Mouse (Mus musculus): ENCODE measurements around the gene Zswim9. TPM values are rescaled to one million over a fixed set of nuclear protein-coding genes. Genes with fewer than 3 reads are reported as not detected.

Gene Zswim9
- polyA plus RNA-seq (2015; fragmentation: Nextera tagmentation; extraction: Ambion mirVana), result 8.8 and 13.0 TPM in 2 replicates

DNA sequence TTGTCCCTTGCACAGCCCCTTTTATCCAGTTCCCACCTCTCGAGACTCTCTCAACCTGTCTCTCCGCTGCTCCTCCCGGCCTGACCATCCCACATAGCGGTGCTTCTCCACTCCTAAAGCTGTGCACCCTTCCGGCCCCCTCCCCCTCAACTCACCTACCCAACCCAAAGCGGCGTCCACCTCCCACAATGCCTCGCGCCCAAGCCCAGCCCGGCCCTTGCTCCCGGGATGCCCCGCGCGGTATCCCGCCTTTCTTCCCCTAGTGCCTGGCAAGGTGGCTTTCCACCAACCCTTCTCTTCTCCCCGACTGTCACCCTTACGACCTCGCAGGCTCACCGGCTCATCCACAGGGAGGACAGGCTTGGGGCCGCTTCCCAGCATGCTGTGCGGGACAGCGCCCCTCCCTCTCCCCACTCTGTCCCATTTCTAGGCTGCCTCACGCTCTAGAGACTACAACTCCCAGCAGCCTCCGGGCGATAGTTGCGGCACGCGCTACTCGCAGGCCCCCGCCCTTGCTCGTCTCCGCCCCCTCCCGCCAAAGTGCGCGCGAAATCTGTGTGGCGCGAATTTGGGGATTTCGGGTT, at the start of gene Zswim9:
Zswim9 (minus strand) TSS at position 414 of the 584 bp plus-strand sequence.
- WGBS, result under 1% methylated on average over 39 of the region's 39 CpGs
- H3K4me1 ChIP-seq, result peaks cover 9% of the 10 kb centered on the region
- H3K9ac ChIP-seq, result peak within 1 kb of the TSS; percentile 68
- peaks cover 63% of the 10 kb centered on the region for H3K36me3 ChIP-seq
- peak within 1 kb of the TSS; percentile 75 for H3K4me2 ChIP-seq
- no peaks in the 10 kb centered on the region for H3K27me3 ChIP-seq
- peak; percentile 98 for ATAC-seq (replicated peaks; ENCODE audit: low FRiP score)
- peak within 1 kb of the TSS; percentile 93 for H3K27ac ChIP-seq
- no peaks in the 10 kb centered on the region for H3K9me3 ChIP-seq (replicated peaks)
- peak within 1 kb of the TSS; percentile 68 for H3K4me3 ChIP-seq (replicated peaks)

DNA sequence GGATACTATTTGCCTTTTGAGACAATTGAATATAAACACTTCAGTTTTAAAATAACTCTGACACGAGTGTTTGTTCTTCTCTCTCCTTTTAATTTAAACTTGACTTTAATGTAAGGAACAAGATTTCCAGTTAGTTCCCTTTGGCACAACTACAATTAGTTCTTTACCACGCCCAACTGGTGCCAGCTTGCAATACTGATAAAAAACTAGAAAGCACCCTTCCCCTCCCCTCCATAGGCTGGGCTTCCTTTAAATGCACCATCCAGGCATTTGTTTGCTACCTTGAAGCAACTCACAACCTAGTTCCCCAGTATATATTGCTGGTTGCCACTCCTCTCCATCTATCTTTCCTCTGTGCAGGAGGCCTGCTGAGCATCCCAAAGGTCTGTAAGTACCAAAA, 45.8 kb upstream of the Zswim9 start, which contains the start of gene Pla2g4c:
Pla2g4c (plus strand) TSS at position 340 of the 400 bp plus-strand sequence.
- H3K27me3 ChIP-seq, result no peaks in the 10 kb centered on the region
- ATAC-seq (replicated peaks; ENCODE audit: low FRiP score), result no peak
- no peaks in the 10 kb centered on the region for H3K36me3 ChIP-seq
- H3K4me3 ChIP-seq (replicated peaks), result no peak within 1 kb of the TSS
- H3K27ac ChIP-seq, result no peak within 1 kb of the TSS
- H3K9me3 ChIP-seq (replicated peaks), result no peaks in the 10 kb centered on the region
- WGBS, result 88% methylated on average over 2 of the region's 2 CpGs
- no peak within 1 kb of the TSS for H3K4me2 ChIP-seq
- H3K9ac ChIP-seq, result no peak within 1 kb of the TSS
- no peaks in the 10 kb centered on the region for H3K4me1 ChIP-seq

DNA sequence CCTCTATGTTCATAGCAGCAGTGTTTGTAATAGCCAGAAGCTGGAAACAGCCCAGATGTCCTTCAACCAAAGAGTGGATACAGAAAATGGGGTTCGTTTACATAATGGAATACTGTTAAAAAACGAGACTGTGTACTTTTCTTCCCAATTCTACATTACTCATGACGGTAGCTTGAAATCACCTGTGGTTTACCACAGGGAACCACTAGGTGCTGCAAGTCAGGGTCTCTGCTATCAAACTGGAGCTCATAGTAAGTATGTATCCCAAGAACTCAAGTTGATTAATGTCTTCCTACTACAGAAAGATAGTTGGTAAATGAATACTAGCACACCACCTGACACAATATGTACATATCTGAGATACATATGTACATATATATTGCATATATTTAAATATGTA, 42.9 kb upstream of the Zswim9 start:
- Histone ChIP-seq H3K4me2 (no peak overlapping the region), H3K36me3 (no peaks in the 10 kb centered on the region), H3K27ac (no peak overlapping the region), H3K27me3 (no peaks in the 10 kb centered on the region), H3K4me1 (no peaks in the 10 kb centered on the region), H3K9me3 (replicated peaks) (no peaks in the 10 kb centered on the region), H3K9ac (no peak overlapping the region), H3K4me3 (replicated peaks) (no peak overlapping the region)
- no peak for ATAC-seq (replicated peaks; ENCODE audit: low FRiP score)
- 91% methylated on average over 3 of the region's 3 CpGs for WGBS

DNA sequence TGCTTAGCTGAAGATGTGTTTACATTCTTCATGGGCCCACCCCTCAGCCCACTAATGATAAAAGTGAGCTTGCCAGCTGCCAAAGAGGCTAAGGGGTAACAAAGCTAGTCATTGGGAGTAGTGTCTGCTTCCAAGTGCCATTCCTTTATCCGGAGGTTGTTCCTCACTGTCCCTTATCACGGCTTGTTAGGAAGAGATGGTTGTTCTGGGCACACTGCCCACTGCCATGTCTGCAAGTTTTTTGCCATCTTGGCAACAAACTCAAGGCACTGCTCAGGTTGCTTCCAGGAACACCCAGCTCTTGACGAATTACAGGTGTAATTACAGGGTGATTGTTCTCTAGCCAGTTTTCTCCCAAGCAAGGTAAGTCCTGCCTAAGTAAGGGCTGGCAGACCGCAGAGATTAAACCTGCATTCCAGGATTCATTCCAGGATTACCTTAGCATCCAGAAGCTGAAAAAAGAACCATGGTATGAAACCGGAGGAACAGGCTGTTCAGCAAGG, 35.6 kb upstream of the Zswim9 start:
- WGBS, result 82% methylated on average over 5 of the region's 5 CpGs
- Histone ChIP-seq H3K9me3 (replicated peaks) (no peaks in the 10 kb centered on the region), H3K4me1 (no peaks in the 10 kb centered on the region), H3K4me3 (replicated peaks) (no peak overlapping the region), H3K9ac (no peak overlapping the region), H3K27me3 (no peaks in the 10 kb centered on the region), H3K4me2 (no peak overlapping the region), H3K27ac (no peak overlapping the region), H3K36me3 (peaks cover 45% of the 10 kb centered on the region)
- no peak for ATAC-seq (replicated peaks; ENCODE audit: low FRiP score)

DNA sequence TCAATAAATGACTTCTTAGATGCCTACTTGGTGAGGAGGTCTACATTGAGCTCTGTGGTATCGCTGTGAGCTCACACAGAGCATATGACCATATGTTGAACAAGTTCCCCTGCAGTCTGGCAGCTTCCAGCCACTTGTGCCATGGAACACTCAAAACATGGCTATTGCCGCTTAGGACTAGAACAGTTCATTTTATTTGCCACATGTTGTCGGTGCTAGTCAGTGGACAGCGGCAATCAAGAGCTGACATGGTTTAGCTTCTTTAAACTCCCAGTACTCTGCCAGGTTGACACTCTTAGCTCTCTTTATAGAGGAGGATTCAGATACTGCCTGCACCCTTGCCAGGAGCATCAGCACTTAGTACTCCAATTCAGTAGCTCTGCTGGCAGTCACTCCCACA, 32.9 kb upstream of the Zswim9 start:
- 97% methylated on average over 4 of the region's 4 CpGs for WGBS
- Histone ChIP-seq H3K4me3 (replicated peaks) (no peak overlapping the region), H3K9ac (no peak overlapping the region), H3K4me2 (no peak overlapping the region), H3K27ac (no peak overlapping the region), H3K36me3 (peaks cover 72% of the 10 kb centered on the region), H3K4me1 (no peaks in the 10 kb centered on the region), H3K9me3 (replicated peaks) (no peaks in the 10 kb centered on the region), H3K27me3 (no peaks in the 10 kb centered on the region)
- ATAC-seq (replicated peaks; ENCODE audit: low FRiP score), result no peak

DNA sequence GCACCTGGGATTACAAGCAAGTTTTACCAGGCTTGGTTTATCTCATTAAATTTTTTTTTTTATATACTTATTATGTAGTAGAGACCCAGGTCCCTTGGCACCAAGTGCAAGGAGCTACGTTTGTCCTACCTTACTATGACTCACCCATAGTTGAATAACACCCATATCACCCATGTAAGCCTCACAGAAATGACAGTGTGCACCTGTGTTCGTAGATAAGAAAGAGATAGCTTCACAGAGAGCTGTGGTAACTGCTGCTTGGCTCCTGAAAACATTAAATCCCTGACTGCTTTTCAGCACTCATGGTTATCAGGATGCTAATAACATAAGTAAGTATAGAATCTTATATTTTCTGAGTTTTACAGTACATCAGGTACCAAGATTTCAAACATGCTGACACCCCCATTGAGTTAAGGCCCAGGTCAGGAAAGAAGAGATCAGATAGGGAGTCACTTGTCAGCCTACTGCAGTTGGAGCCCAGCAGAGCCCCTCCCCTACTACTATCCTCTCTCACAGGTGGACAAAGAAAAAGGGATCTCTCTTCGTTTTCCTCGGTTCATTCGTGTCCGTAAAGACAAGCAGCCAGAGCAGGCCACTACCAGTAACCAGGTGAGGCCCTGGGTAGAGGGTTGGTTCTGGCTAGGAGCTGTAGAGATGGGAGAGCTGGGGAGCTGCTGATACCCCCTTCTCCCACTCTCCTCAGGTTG, 32.1 kb upstream of the Zswim9 start:
- Histone ChIP-seq H3K4me3 (replicated peaks) (no peak overlapping the region), H3K36me3 (peaks cover 80% of the 10 kb centered on the region), H3K9me3 (replicated peaks) (no peaks in the 10 kb centered on the region), H3K9ac (no peak overlapping the region), H3K27me3 (no peaks in the 10 kb centered on the region), H3K4me1 (no peaks in the 10 kb centered on the region), H3K27ac (no peak overlapping the region), H3K4me2 (no peak overlapping the region)
- ATAC-seq (replicated peaks; ENCODE audit: low FRiP score), result no peak
- WGBS, result 89% methylated on average over 6 of the region's 6 CpGs

DNA sequence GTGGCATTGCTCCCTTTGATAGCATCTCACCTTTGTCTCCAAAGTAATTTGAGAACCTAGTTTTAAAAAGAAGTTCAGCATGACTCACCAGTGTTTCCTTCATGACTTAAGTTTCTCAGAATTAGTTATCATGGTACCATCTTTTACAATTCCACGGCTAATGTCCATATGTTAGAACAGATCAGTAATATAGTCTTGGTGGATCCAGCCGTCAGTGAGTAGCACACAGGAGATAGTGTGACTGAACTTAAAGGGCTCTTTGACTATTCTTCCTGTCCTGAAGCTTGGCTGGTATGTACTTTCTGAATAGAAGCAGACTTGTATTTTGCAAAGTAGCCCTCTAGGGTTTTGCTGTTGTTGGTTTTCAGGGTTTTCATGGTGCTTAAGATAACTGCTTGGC, 30.9 kb upstream of the Zswim9 start:
- Histone ChIP-seq H3K36me3 (peaks cover 90% of the 10 kb centered on the region), H3K4me3 (replicated peaks) (no peak overlapping the region)

DNA sequence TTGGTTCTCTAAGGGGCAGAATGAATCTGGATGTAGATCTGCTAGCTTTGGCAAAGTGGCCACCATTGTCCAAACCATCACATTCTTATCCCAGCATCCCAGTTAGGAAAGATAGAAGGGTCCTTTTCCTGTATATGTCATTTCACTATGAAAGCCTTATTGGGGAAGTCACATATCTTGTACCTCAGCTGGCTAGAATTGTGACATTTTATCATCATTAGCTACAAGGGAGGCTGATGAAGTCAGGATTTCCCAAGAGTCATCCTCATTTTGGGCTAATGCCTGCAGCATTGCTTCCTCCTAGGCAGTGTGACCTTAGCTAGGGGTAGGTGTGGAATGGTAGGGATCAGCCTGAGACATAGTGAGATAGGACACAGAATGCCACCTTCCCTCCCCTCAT, 24.9 kb upstream of the Zswim9 start:
- no peak overlapping the region for H3K27ac ChIP-seq
- H3K36me3 ChIP-seq, result peaks cover 97% of the 10 kb centered on the region
- no peak overlapping the region for H3K9ac ChIP-seq
- ATAC-seq (replicated peaks; ENCODE audit: low FRiP score), result no peak
- H3K4me1 ChIP-seq, result no peaks in the 10 kb centered on the region
- H3K9me3 ChIP-seq (replicated peaks), result no peaks in the 10 kb centered on the region
- no peak overlapping the region for H3K4me2 ChIP-seq
- H3K27me3 ChIP-seq, result no peaks in the 10 kb centered on the region
- no peak overlapping the region for H3K4me3 ChIP-seq (replicated peaks)

More for the DNA sequence above, 30.9 kb upstream of the Zswim9 start:
- 87% methylated on average over 2 of the region's 2 CpGs for WGBS
- no peak overlapping the region for H3K4me2 ChIP-seq
- ATAC-seq (replicated peaks; ENCODE audit: low FRiP score), result no peak
- no peaks in the 10 kb centered on the region for H3K9me3 ChIP-seq (replicated peaks)
- H3K9ac ChIP-seq, result no peak overlapping the region
- H3K27me3 ChIP-seq, result no peaks in the 10 kb centered on the region
- H3K27ac ChIP-seq, result no peak overlapping the region
- H3K4me1 ChIP-seq, result no peaks in the 10 kb centered on the region

DNA sequence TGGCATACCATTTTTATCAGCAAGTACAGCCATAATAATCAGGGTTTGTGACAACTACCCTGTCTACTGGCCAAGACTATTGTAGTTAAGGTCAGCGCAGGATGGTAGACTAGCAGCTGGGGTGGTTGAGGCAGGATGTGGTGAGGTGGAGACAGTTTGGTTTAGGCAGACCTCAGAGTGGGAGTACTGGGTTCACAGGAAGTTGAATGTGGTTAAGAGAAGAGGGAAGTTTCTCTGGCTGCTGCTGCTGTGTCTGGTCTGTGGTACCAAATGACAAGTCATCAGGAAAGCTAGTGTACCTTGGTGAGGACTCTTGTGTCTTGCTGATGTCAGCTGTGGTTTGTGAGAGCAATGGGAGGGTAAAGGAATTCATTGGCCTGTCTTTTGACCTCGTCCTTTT, 24.3 kb upstream of the Zswim9 start:
- H3K27ac ChIP-seq, result no peak overlapping the region
- no peak overlapping the region for H3K4me2 ChIP-seq
- peaks cover 97% of the 10 kb centered on the region for H3K36me3 ChIP-seq
- H3K9ac ChIP-seq, result no peak overlapping the region
- no peaks in the 10 kb centered on the region for H3K27me3 ChIP-seq
- no peak overlapping the region for H3K4me3 ChIP-seq (replicated peaks)
- H3K4me1 ChIP-seq, result no peaks in the 10 kb centered on the region
- H3K9me3 ChIP-seq (replicated peaks), result no peaks in the 10 kb centered on the region
- 84% methylated on average over 2 of the region's 2 CpGs for WGBS
- ATAC-seq (replicated peaks; ENCODE audit: low FRiP score), result no peak

DNA sequence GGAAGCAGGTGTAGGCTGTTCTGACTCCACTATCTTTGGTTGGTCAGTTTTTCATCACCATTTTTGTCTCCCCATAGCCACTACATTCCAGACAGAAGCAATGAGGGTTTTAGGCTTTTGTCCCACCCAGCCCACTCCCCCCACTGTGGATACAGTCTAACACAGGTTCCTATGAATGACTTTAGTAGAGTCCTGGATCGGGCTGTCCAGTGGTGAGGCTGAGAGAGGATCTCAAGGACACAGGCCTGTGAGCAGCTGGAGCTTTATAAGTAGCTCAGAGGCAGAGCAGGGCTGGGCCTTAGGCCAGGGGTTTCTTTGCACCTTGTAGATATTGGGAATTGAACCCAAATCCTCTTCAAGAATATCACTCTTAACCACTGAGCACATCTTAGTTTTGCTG, 23.1 kb upstream of the Zswim9 start:
- peaks cover 97% of the 10 kb centered on the region for H3K36me3 ChIP-seq

DNA sequence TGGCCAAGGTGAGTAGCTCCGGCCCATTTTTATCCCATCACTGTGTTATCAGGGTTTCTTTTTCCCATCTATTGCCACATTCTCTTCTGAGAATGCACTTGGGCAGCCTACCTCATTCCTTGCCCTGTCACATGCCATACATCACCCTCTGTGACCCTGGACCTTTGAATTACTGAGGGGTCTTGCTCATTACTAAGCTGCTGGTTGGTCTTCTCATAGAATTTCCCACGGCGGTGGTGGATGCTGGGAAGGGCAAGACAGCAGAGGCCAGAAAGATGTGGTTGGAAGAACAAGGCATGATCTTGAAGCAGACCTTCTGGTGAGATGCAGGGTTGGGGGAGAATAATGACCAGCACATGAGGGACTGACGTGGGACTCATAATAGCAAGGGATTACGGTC, 20.3 kb upstream of the Zswim9 start:
- no peak overlapping the region for H3K27ac ChIP-seq
- peaks cover 99% of the 10 kb centered on the region for H3K36me3 ChIP-seq
- no peak overlapping the region for H3K9ac ChIP-seq
- no peaks in the 10 kb centered on the region for H3K27me3 ChIP-seq
- H3K4me3 ChIP-seq (replicated peaks), result no peak overlapping the region
- no peaks in the 10 kb centered on the region for H3K4me1 ChIP-seq
- H3K4me2 ChIP-seq, result no peak overlapping the region
- WGBS, result 98% methylated on average over 5 of the region's 5 CpGs
- ATAC-seq (replicated peaks; ENCODE audit: low FRiP score), result no peak
- H3K9me3 ChIP-seq (replicated peaks), result no peaks in the 10 kb centered on the region

More for the DNA sequence above, 23.1 kb upstream of the Zswim9 start:
- H3K27me3 ChIP-seq, result no peaks in the 10 kb centered on the region
- no peak overlapping the region for H3K27ac ChIP-seq
- no peak overlapping the region for H3K4me3 ChIP-seq (replicated peaks)
- no peaks in the 10 kb centered on the region for H3K9me3 ChIP-seq (replicated peaks)
- H3K4me2 ChIP-seq, result no peak overlapping the region
- WGBS, result 93% methylated on average over 1 of the region's 1 CpGs
- H3K9ac ChIP-seq, result no peak overlapping the region
- ATAC-seq (replicated peaks; ENCODE audit: low FRiP score), result no peak
- no peaks in the 10 kb centered on the region for H3K4me1 ChIP-seq

DNA sequence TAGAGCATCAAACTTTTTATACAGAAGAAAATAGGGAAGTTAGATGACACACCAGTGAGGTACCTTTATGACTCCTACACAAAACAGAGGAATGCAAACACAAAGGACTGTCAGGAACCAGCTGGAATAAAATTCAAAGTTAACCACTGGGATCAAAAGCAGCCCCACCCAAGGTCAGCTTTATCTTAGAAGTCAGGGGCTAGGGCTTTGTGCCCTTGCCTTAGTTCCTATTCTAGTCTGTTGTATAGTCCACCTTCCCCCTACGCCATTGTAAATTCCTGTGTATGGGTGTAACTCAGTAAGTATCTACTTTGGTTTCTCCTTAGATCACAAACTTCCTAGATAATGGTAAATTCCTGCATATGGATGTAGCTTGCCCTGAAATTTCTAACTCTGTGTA, 19.1 kb upstream of the Zswim9 start:
- no peaks in the 10 kb centered on the region for H3K9me3 ChIP-seq (replicated peaks)
- H3K27ac ChIP-seq, result no peak overlapping the region
- H3K36me3 ChIP-seq, result peaks cover 99% of the 10 kb centered on the region
- no peak for ATAC-seq (replicated peaks; ENCODE audit: low FRiP score)
- WGBS, result 95% methylated on average over 1 of the region's 1 CpGs
- H3K27me3 ChIP-seq, result no peaks in the 10 kb centered on the region
- H3K4me2 ChIP-seq, result no peak overlapping the region
- no peak overlapping the region for H3K4me3 ChIP-seq (replicated peaks)
- H3K4me1 ChIP-seq, result no peaks in the 10 kb centered on the region
- no peak overlapping the region for H3K9ac ChIP-seq

All from kidney, embryonic 15.5 days (tissue).